ENCODE assay signal across 28 mouse cellular contexts in the genomic region with DNA sequence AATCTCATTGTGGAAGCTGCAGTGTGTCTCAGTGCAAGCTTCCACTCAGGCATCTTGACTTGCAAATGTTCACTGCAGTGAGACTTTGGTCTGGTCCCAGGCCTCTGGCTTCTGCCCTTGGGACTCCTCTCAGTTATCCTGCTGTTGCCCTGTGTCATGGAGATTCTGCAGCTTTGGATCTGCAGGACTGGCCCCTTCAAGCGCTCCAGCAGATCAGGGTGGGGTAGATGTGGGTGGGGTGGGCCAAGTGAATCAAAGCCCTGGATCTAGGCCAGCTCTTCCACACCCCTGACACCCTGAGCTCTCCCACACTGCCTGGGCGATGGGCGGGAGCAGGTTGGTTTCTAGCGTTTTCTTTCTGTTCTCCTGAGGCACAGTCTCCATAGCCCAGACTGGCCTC. TPM values are rescaled to one million over a fixed set of nuclear protein-coding genes. Genes with fewer than 3 reads are reported as not detected.
"Had no signal": no experiment of that assay in that cellular context is flagged by ENCODE, and none has a peak within 500 bp of the region (broad histone marks: within the 10 kb centered on the region; RNA-seq: fewer than 3 reads in every experiment).

No protein-coding gene starts in this region.

- H3K9me3 ChIP-seq: heart, embryonic 10.5 days; heart, embryonic 12.5 days; hindbrain, embryonic 10.5 days; hindbrain, embryonic 12.5 days; intestine, embryonic 15.5 days; limb, embryonic 10.5 days; limb, embryonic 12.5 days; liver, embryonic 13.5 days had no signal

- H3K9ac ChIP-seq: heart, embryonic 12.5 days; hindbrain, embryonic 12.5 days; hindbrain, embryonic 14.5 days; intestine, embryonic 15.5 days; limb, embryonic 12.5 days; liver, embryonic 13.5 days had no signal

- ATAC-seq: hindbrain, embryonic 16.5 days; inflammation-experienced regulatory T-cells, adult 6 months; intestine, embryonic 15.5 days; intestine, postnatal 0 days had no signal

- DNase-seq: gastrocnemius, postnatal 10 days; gastrocnemius, postnatal 25 days; heart, adult 18-20 months; heart, postnatal 10 days; heart, postnatal 4 days; kidney, adult 18-20 months; kidney, adult 8-10 months; kidney, postnatal 10 days; kidney, postnatal 25 days; kidney, postnatal 4 days; liver; liver, embryonic 13.5 days had no signal

- H3K36me3 ChIP-seq: heart, embryonic 10.5 days; heart, embryonic 12.5 days; hindbrain, embryonic 10.5 days; hindbrain, embryonic 12.5 days; intestine, embryonic 15.5 days; limb, embryonic 10.5 days; limb, embryonic 12.5 days; liver, embryonic 13.5 days had no signal

- H3K27me3 ChIP-seq: heart, embryonic 12.5 days; hindbrain, embryonic 12.5 days; intestine, embryonic 15.5 days; limb, embryonic 12.5 days had no signal

- H3K4me3 ChIP-seq: heart, embryonic 10.5 days; heart, embryonic 12.5 days; hindbrain, embryonic 10.5 days; hindbrain, embryonic 12.5 days; intestine, embryonic 15.5 days; layer of hippocampus, adult 2 months; left cerebral cortex, adult 2 months; limb, embryonic 10.5 days; limb, embryonic 12.5 days; liver, embryonic 13.5 days had no signal

- H3K27ac ChIP-seq: heart, embryonic 10.5 days; hindbrain, embryonic 10.5 days; hindbrain, embryonic 12.5 days; hindbrain, embryonic 14.5 days; intestine, embryonic 15.5 days; layer of hippocampus, adult 2 months; left cerebral cortex, adult 2 months; limb, embryonic 10.5 days; limb, embryonic 12.5 days; liver, embryonic 13.5 days had no signal

- H3K4me2 ChIP-seq: heart, embryonic 12.5 days; hindbrain, embryonic 12.5 days; hindbrain, embryonic 14.5 days; intestine, embryonic 15.5 days; limb, embryonic 12.5 days; liver, embryonic 11.5 days; liver, embryonic 13.5 days had no signal

RNA-seq across cellular contexts. Expression of a gene that starts 3.9 kb away (rescaled TPM):
- total RNA-seq: gastrocnemius, postnatal 25 days; gastrocnemius, postnatal 4 days; heart, postnatal 25 days had no signal
